Mouse (Mus musculus) E14TG2a.4 (cell line): Measurements from ENCODE around the gene Mgat5b.

Experiments used
- CTCF ChIP-seq: conservative IDR thresholded peaks from 2 replicates; pipeline ENCODE4 v1.5.1; 2014; ENCODE audit warnings: low read length
- NANOG ChIP-seq: IDR thresholded peaks from 2 replicates; pipeline ENCODE4 v1.6.1; 2014; ENCODE audit warnings: borderline replicate concordance, low read length, mixed read lengths

DNA sequence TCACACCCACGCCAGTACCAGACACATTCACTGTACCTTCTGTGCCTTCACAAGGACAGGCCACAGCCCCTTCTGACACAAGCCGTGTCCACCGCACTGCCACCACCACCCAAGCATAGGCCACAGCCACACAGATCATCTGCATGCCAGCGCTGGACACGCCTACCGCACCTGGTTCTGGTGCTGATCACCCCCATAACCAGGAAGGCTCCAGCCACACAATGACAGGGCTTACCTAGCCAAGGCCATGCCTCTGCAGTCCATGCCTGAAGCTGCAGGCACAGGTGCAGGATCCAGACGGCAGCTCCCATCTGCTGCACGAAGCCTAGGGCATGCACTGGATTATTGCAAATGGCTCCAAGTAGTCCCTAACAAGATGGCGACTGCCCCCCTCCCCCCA is 54.8 kb downstream of the Mgat5b start:
- TF ChIP-seq CTCF (no peak), NANOG (no peak)
